ENCODE assay signal across 9 mouse cellular contexts in genomic region chr9:114843634-114844016, GRCm38 (mm10). TPM values are rescaled to one million over a fixed set of nuclear protein-coding genes. Genes with fewer than 3 reads are reported as not detected.
DNase-seq lines count a peak whose midpoint lies in the region; ATAC-seq and TF ChIP-seq lines count a peak whose summit lies in the region.
"Had no signal": no experiment of that assay in that cellular context is flagged by ENCODE, and none has a peak within 500 bp of the region (broad histone marks: within the 10 kb centered on the region; RNA-seq: fewer than 3 reads in every experiment).

No protein-coding gene starts in this region.

- H3K9ac ChIP-seq in intestine, postnatal 0 days (ENCODE audit: low read depth, low read length) = peak overlapping the region; percentile 70
- peak overlapping the region; percentile 49; the same call in 1 of the 2 replicates for H3K9ac ChIP-seq in liver, embryonic 15.5 days
- H3K9ac ChIP-seq in neural tube, embryonic 12.5 days = peak overlapping the region; percentile 54

- TF ChIP-seq CTCF in intestine, postnatal 0 days (IDR thresholded peaks at IDR 0.05; ENCODE audit: low read depth) = no peak

- intact Hi-C loops in left cerebral cortex, postnatal 25 days (cut with DNase I) = no loop called here

- peak overlapping the region; percentile 91 for H3K4me2 ChIP-seq in intestine, postnatal 0 days (replicated peaks; ENCODE audit: low read depth)
- peak overlapping the region; percentile 68 for H3K4me2 ChIP-seq in liver, embryonic 15.5 days
- H3K4me2 ChIP-seq in neural tube, embryonic 12.5 days (replicated peaks) = peak overlapping the region; percentile 96

- no peaks in the 10 kb centered on the region; the same call in 1 of the 2 replicates for H3K4me1 ChIP-seq in brown adipose tissue, adult 24 weeks (ENCODE audit: control insufficient read depth, insufficient read depth, insufficient read length, low read length)
- no peaks in the 10 kb centered on the region for H3K4me1 ChIP-seq in intestine, postnatal 0 days (replicated peaks; ENCODE audit: control insufficient read depth, insufficient read depth, low read length)
- H3K4me1 ChIP-seq in liver, embryonic 15.5 days (replicated peaks) = peaks cover 2% of the 10 kb centered on the region; the same call in 1 of the 2 replicates
- H3K4me1 ChIP-seq in neural tube, embryonic 12.5 days = peaks cover 15% of the 10 kb centered on the region

- peak; percentile 65 for ATAC-seq in intestine, postnatal 0 days
- peak; percentile 30; the same call in 1 of the 2 replicates for ATAC-seq in liver, embryonic 15.5 days (ENCODE audit: insufficient read depth)
- peak; percentile 46 for ATAC-seq in neural tube, embryonic 12.5 days (ENCODE audit: low FRiP score, low read depth)

- H3K27ac ChIP-seq in brown adipose tissue, adult 24 weeks (replicated peaks; ENCODE audit: low read depth, low read length) = peak overlapping the region; percentile 54
- H3K27ac ChIP-seq in intestine, postnatal 0 days (ENCODE audit: low read depth, low read length) = peak overlapping the region; percentile 77
- peak overlapping the region; percentile 75 for H3K27ac ChIP-seq in liver, embryonic 15.5 days (replicated peaks)
- H3K27ac ChIP-seq in neural tube, embryonic 12.5 days = no peak overlapping the region

- peak; percentile 1 to 9 for DNase-seq in left cerebral cortex, postnatal 25 days (ENCODE audit: low spot score in 2 of 2)
- no peak for DNase-seq in left cerebral cortex, adult 8-10 months (ENCODE audit: low spot score in 2 of 2)
- DNase-seq in forelimb bud, embryonic 11.5 days (ENCODE audit: low read depth, low spot score) = peak; percentile 26
- DNase-seq in Muller cell, postnatal 12 days (ENCODE audit: inconsistent ontology term) = no peak

- no peaks in the 10 kb centered on the region for H3K36me3 ChIP-seq in intestine, postnatal 0 days (ENCODE audit: control insufficient read depth, insufficient read depth)
- 0 out of 2 replicates have a peak, but pooled peaks cover 6% of the 10 kb centered on the region for H3K36me3 ChIP-seq in liver, embryonic 15.5 days (replicated peaks)
- H3K36me3 ChIP-seq in neural tube, embryonic 12.5 days = no peaks in the 10 kb centered on the region

- peak overlapping the region; percentile 84 for H3K4me3 ChIP-seq in brown adipose tissue, adult 24 weeks (ENCODE audit: insufficient read depth, low read depth, low read length)
- peak overlapping the region; percentile 75 for H3K4me3 ChIP-seq in intestine, postnatal 0 days (ENCODE audit: low read depth, low read length)
- H3K4me3 ChIP-seq in liver, embryonic 15.5 days (replicated peaks) = peak overlapping the region; percentile 62
- peak overlapping the region; percentile 48 for H3K4me3 ChIP-seq in neural tube, embryonic 12.5 days
- H3K4me3 ChIP-seq: myocyte had no signal

- under 1% methylated on average over 40 of the region's 40 CpGs for WGBS in intestine, postnatal 0 days
- WGBS in liver, embryonic 15.5 days (ENCODE audit: insufficient replicate concordance) = under 1% methylated on average over 40 of the region's 40 CpGs
- WGBS in neural tube, embryonic 12.5 days = under 1% methylated on average over 40 of the region's 40 CpGs

- H3K9me3 ChIP-seq in intestine, postnatal 0 days (ENCODE audit: control insufficient read depth) = no peaks in the 10 kb centered on the region
- H3K9me3 ChIP-seq in liver, embryonic 15.5 days (replicated peaks) = no peaks in the 10 kb centered on the region
- no peaks in the 10 kb centered on the region for H3K9me3 ChIP-seq in neural tube, embryonic 12.5 days

- H3K27me3 ChIP-seq in intestine, postnatal 0 days (replicated peaks; ENCODE audit: control insufficient read depth, insufficient read depth, low read length) = no peaks in the 10 kb centered on the region
- H3K27me3 ChIP-seq in liver, embryonic 15.5 days = peaks cover 37% of the 10 kb centered on the region
- peaks cover 23% of the 10 kb centered on the region for H3K27me3 ChIP-seq in neural tube, embryonic 12.5 days (replicated peaks)

RNA-seq across cellular contexts. Expression of gene Cmtm8, which starts 0.3 kb away (rescaled TPM):
- total RNA-seq in left cerebral cortex, postnatal 25 days (2021) = 1 to 10 TPM; 2.2 to 2.5 TPM
- total RNA-seq in left cerebral cortex, adult 8-10 months (2022) = 1 to 10 TPM; 1.7 to 2.6 (median 2.2) TPM
- 3.6 and 5.0 TPM in 2 replicates for polyA plus RNA-seq in brown adipose tissue, adult 24 weeks (2012; ENCODE audit: insufficient read depth, insufficient read length, missing spikeins)
- 91.5 and 104 TPM in 2 replicates for polyA plus RNA-seq in intestine, postnatal 0 days (2015; fragmentation: Nextera tagmentation; extraction: Ambion mirVana)
- 37.5 and 47.3 TPM in 2 replicates for polyA plus RNA-seq in liver, embryonic 15.5 days (2015; fragmentation: Nextera tagmentation; extraction: Ambion mirVana)
- polyA plus RNA-seq in neural tube, embryonic 12.5 days (2016; fragmentation: Nextera tagmentation; extraction: Ambion mirVana) = 17.7 and 21.3 TPM in 2 replicates
- polyA plus RNA-seq: myocyte had no signal

Comparison
In these comparisons a context has a peak if more than half of its experiments do, and no peak if none do; other contexts are left out.
1. DNase-seq: peak in left cerebral cortex, postnatal 25 days (2 of 2) and forelimb bud, embryonic 11.5 days (single experiment); none in left cerebral cortex, adult 8-10 months (0 of 2) and Muller cell, postnatal 12 days (single experiment).
2. Peak in every context shown above with its lines, with median percentiles within 50 percentile points of each other: H3K4me3 ChIP-seq, ATAC-seq, H3K4me2 ChIP-seq and H3K9ac ChIP-seq.